19 mouse cellular contexts compared by ENCODE assay signal in genomic region chr5:122258027-122258741, GRCm38 (mm10). TPM values are rescaled to one million over a fixed set of nuclear protein-coding genes. Genes with fewer than 3 reads are reported as not detected.
A peak's percentile ranks its signal among the peaks of the same experiment; 100 is the strongest.
DNase-seq lines count a peak whose midpoint lies in the region; ATAC-seq and TF ChIP-seq lines count a peak whose summit lies in the region.
"Had no signal": no experiment of that assay in that cellular context is flagged by ENCODE, and none has a peak within 500 bp of the region (broad histone marks: within the 10 kb centered on the region; RNA-seq: fewer than 3 reads in every experiment).

No protein-coding gene starts in this region.

- no peaks in the 10 kb centered on the region for H3K9me3 ChIP-seq in lung, embryonic 14.5 days (ENCODE audit: low read depth, low read length)
- H3K9me3 ChIP-seq: embryonic facial prominence, embryonic 13.5 days; heart, embryonic 10.5 days; hindbrain, embryonic 15.5 days; limb, embryonic 13.5 days; liver, embryonic 15.5 days had no signal

- H3K4me2 ChIP-seq in lung, embryonic 14.5 days = no peak overlapping the region
- H3K4me2 ChIP-seq: embryonic facial prominence, embryonic 13.5 days; hindbrain, embryonic 15.5 days; limb, embryonic 13.5 days; liver, embryonic 15.5 days had no signal

- H3K36me3 ChIP-seq in lung, embryonic 14.5 days (ENCODE audit: insufficient read depth) = peaks cover 65% of the 10 kb centered on the region
- H3K36me3 ChIP-seq in kidney, adult 2 months (ENCODE audit: control insufficient read depth, insufficient read depth, low read length) = no peaks in the 10 kb centered on the region; the same call in 1 of the 2 replicates

- no peak overlapping the region for H3K9ac ChIP-seq in lung, embryonic 14.5 days
- H3K9ac ChIP-seq: embryonic facial prominence, embryonic 13.5 days; hindbrain, embryonic 15.5 days; limb, embryonic 13.5 days; liver, embryonic 15.5 days had no signal

- TF ChIP-seq CTCF in lung, embryonic 14.5 days (IDR thresholded peaks at IDR 0.05; ENCODE audit: low read depth) = no peak
- TF ChIP-seq CTCF in cerebellum, adult 2 months (IDR thresholded peaks at IDR 0.05; ENCODE audit: borderline replicate concordance, insufficient read depth, low read depth, low read length) = no peak
- TF ChIP-seq CTCF in kidney, adult 2 months (conservative IDR thresholded peaks at IDR 0.05; ENCODE audit: insufficient read depth, insufficient read length, low read depth, low read length) = no peak

- no peak overlapping the region for H3K4me3 ChIP-seq in lung, embryonic 14.5 days (ENCODE audit: low read depth, low read length)
- no peak overlapping the region for H3K4me3 ChIP-seq in cerebellum, adult 2 months (replicated peaks; ENCODE audit: insufficient read depth, low read depth, low read length)
- H3K4me3 ChIP-seq in kidney, adult 2 months (ENCODE audit: insufficient read depth, low read depth, low read length) = no peak overlapping the region
- H3K4me3 ChIP-seq: embryonic facial prominence, embryonic 13.5 days; heart, embryonic 10.5 days; hindbrain, embryonic 15.5 days; limb, embryonic 13.5 days; liver, embryonic 15.5 days had no signal

- H3K4me1 ChIP-seq in lung, embryonic 14.5 days (ENCODE audit: insufficient read depth) = no peaks in the 10 kb centered on the region
- no peaks in the 10 kb centered on the region for H3K4me1 ChIP-seq in cerebellum, adult 2 months (ENCODE audit: control insufficient read depth, insufficient read depth, low read length)
- no peaks in the 10 kb centered on the region for H3K4me1 ChIP-seq in kidney, adult 2 months (ENCODE audit: control insufficient read depth, insufficient read depth, low read length)
- H3K4me1 ChIP-seq: heart, embryonic 10.5 days had no signal

- no peak for TF ChIP-seq POLR2A in cerebellum, adult 2 months (IDR thresholded peaks at IDR 0.05; ENCODE audit: borderline replicate concordance, insufficient read depth, low read length)
- no peak for TF ChIP-seq POLR2A in kidney, adult 2 months (IDR thresholded peaks at IDR 0.05; ENCODE audit: low read depth, low read length)

- peak; percentile 36 for DNase-seq in lung, embryonic 14.5 days
- no peak for DNase-seq in lung, postnatal 4 days
- peak; percentile 54 for DNase-seq in A20 (ENCODE audit: low read depth, low spot score)
- DNase-seq in cerebellum, adult 2 months = no peak
- DNase-seq in kidney, adult 2 months = no peak
- DNase-seq: adrenal gland, postnatal 14 days; cerebellum, adult 8-10 months; gastrocnemius, postnatal 25 days; heart, postnatal 36 days; kidney, adult 8-10 months; kidney, postnatal 25 days; midbrain, embryonic 14.5 days had no signal

- H3K27me3 ChIP-seq in lung, embryonic 14.5 days (ENCODE audit: insufficient read depth, low read length) = no peaks in the 10 kb centered on the region
- no peaks in the 10 kb centered on the region for H3K27me3 ChIP-seq in cerebellum, adult 2 months (ENCODE audit: control insufficient read depth, insufficient read depth, low read length)
- no peaks in the 10 kb centered on the region for H3K27me3 ChIP-seq in kidney, adult 2 months (replicated peaks; ENCODE audit: control insufficient read depth, insufficient read depth, low read length)
- H3K27me3 ChIP-seq: embryonic facial prominence, embryonic 13.5 days; hindbrain, embryonic 15.5 days; limb, embryonic 13.5 days; liver, embryonic 15.5 days had no signal

- WGBS in lung, embryonic 14.5 days = 57% methylated on average over 6 of the region's 6 CpGs
- 76% methylated on average over 6 of the region's 6 CpGs for WGBS in cerebellum, adult 2 months
- 78% methylated on average over 6 of the region's 6 CpGs for WGBS in kidney, adult 2 months

- ATAC-seq in lung, embryonic 14.5 days (ENCODE audit: insufficient read depth) = no peak; the same call in 1 of the 2 replicates
- ATAC-seq in CD4-positive, CD25-positive, alpha-beta regulatory T cell, adult 4 months = peak; percentile 72
- ATAC-seq in inflammation-experienced regulatory T-cells, adult 6 months = peak; percentile 74

- no peak overlapping the region for H3K27ac ChIP-seq in lung, embryonic 14.5 days (ENCODE audit: low read depth)
- H3K27ac ChIP-seq in cerebellum, adult 2 months (ENCODE audit: insufficient read depth, low read length) = no peak overlapping the region
- H3K27ac ChIP-seq in kidney, adult 2 months (ENCODE audit: insufficient read depth, low read depth, low read length) = no peak overlapping the region
- H3K27ac ChIP-seq: embryonic facial prominence, embryonic 13.5 days; heart, embryonic 10.5 days; hindbrain, embryonic 15.5 days; limb, embryonic 13.5 days; liver, embryonic 15.5 days had no signal

RNA-seq across cellular contexts. Expression of gene Tctn1, which starts 6.1 kb away (rescaled TPM):
- 5.7 and 6.9 TPM in 2 replicates for polyA plus RNA-seq in lung, embryonic 14.5 days (2014; fragmentation: Nextera tagmentation; extraction: Ambion mirVana)
- 1 to 10 TPM; 1.1 to 2.0 TPM for polyA plus RNA-seq in CD4-positive, CD25-positive, alpha-beta regulatory T cell, adult 4 months (2017; shearing (Covaris generic))
- polyA plus RNA-seq in inflammation-experienced regulatory T-cells, adult 6 months (2017; shearing (Covaris generic)) = 1 to 10 TPM in 1 of 3 experiments, under 1 TPM in 2; 0.68 to 1.7 (median 0.90) TPM
- 28.6 and 29.2 TPM in 2 replicates for polyA plus RNA-seq in cerebellum, adult 2 months (2012; rRNA removed)
- polyA plus RNA-seq in kidney, adult 2 months (2012; rRNA removed) = 18.2 and 23.2 TPM in 2 replicates

RNA-seq across cellular contexts. Expression of gene Pptc7, which starts 26.0 kb away (rescaled TPM):
- polyA plus RNA-seq in lung, embryonic 14.5 days (2014; fragmentation: Nextera tagmentation; extraction: Ambion mirVana) = 9.5 and 10.1 TPM in 2 replicates
- 10 to 100 TPM; 17.8 to 18.7 TPM for polyA plus RNA-seq in CD4-positive, CD25-positive, alpha-beta regulatory T cell, adult 4 months (2017; shearing (Covaris generic))
- polyA plus RNA-seq in inflammation-experienced regulatory T-cells, adult 6 months (2017; shearing (Covaris generic)) = 10 to 100 TPM in 2 of 3 experiments, 1 to 10 TPM in 1; 9.6 to 21.6 (median 20.9) TPM
- polyA plus RNA-seq in cerebellum, adult 2 months (2012; rRNA removed) = 46.4 and 48.4 TPM in 2 replicates
- polyA plus RNA-seq in kidney, adult 2 months (2012; rRNA removed) = 28.8 and 31.7 TPM in 2 replicates

RNA-seq across cellular contexts. Expression of gene Hvcn1, which starts 51.6 kb away (rescaled TPM):
- polyA plus RNA-seq in lung, embryonic 14.5 days (2014; fragmentation: Nextera tagmentation; extraction: Ambion mirVana) = 6.1 and 8.2 TPM in 2 replicates
- polyA plus RNA-seq in CD4-positive, CD25-positive, alpha-beta regulatory T cell, adult 4 months (2017; shearing (Covaris generic)) = 100 to 1,000 TPM in 1 of 2 experiments, 10 to 100 TPM in 1; 51.8 to 108 TPM
- polyA plus RNA-seq in inflammation-experienced regulatory T-cells, adult 6 months (2017; shearing (Covaris generic)) = 10 to 100 TPM; 31.9 to 54.2 (median 48.9) TPM
- polyA plus RNA-seq in cerebellum, adult 2 months (2012; rRNA removed) = 1.00 and 1.3 TPM in 2 replicates
- polyA plus RNA-seq in kidney, adult 2 months (2012; rRNA removed) = 6.4 and 13.1 TPM in 2 replicates

Comparison
In these comparisons a context has a peak if more than half of its experiments do, and no peak if none do; other contexts are left out.
1. DNase-seq: peak in lung, embryonic 14.5 days (single experiment) and A20 (single experiment); none in lung, postnatal 4 days (0 of 2), cerebellum, adult 2 months (0 of 2) and kidney, adult 2 months (single experiment).